Mouse (Mus musculus): ENCODE data around the gene Olfm4.

Olfm4 gene

GRCm38 (mm10) chr14:79983781-79984180, at the start of gene Olfm4:
Gene Olfm4 (plus strand): TSS chr14:79984081.
- no peak for DNase-seq (ENCODE audit: extremely low read depth, insufficient read length, low spot score)

DNA sequence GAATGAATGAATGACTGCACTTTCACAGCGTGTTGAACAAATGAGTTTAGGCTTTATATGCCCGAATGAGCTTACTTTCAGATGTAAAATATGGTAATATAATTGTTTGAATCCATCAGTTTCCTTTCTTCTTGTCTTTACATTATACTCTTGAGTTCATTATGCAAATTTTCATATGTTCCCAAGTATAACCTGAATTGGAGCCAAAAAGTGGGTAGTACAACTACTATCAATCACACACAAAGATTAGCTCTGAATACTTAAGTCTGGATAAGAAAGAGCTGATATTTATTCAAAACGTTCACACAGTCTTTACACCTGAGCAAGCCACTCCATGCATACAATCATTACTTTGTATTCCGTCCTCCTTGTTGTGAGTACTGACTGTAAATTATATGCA, 49.5 kb upstream of the Olfm4 start:
- DNase-seq (ENCODE audit: extremely low read depth, insufficient read length, low spot score) = no peak

- DNase-seq (ENCODE audit: extremely low read depth, insufficient read length, low spot score) = no peak
Measured at GRCm38 (mm10) chr14:79936879-79937468, 46.9 kb upstream of the Olfm4 start.

- no peak for DNase-seq (ENCODE audit: extremely low read depth, insufficient read length, low spot score)
Measured at GRCm38 (mm10) chr14:79945876-79946275, 38.0 kb upstream of the Olfm4 start.

DNA sequence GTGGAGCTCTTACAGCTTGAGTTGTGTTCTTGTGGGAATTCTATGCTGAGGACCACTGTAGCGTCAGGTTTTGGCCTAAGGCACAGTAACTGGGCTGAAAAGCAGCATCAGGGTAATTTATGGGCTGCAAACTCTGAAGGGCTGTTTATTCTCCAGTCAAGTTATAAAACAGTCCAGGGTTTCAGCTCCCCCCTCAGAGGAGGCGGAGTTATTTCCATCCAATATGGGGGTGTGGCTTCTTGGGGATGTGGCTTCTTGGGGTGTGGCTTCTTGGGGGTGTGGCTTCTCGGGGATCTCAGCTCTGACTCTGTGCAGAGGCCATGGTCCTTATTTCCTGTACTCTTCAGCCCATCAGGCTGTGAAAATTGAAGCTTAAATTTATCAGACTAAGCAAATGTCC, 28.2 kb upstream of the Olfm4 start:
- DNase-seq (ENCODE audit: extremely low read depth, insufficient read length, low spot score) = no peak

DNA sequence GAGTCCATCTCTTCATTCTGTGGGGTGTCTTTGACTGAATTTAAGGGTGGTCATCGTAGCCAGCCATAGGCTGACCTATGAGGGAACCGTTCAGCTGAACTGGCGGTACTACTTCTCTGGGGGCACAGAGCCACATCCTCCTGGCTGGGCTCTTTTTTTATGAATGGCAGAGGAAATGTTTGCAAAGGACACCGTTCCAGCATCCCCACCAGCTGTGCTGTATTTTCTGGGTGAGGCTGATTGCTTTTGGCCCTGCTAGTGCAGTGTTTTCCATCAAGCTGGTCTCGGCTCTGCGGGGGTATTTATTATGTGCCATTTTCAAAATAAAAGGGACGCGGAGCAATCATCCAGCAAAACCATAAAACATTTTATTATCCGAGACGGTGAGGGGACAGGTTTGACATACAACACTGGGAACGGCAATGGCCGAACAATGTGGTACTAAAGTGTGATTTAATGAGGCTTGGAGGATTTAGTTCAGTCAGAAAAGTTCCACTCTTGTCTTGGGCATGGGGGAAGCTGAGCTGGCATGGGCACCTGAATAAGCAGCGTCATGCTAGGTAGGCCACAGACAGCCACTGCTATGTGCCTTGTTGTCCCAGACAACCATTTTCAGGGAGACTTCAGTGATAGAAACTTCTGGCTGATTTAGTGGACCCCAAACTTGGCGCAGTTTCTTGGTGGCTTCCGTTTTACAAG, 25.9 kb upstream of the Olfm4 start:
- DNase-seq (ENCODE audit: extremely low read depth, insufficient read length, low spot score) = no peak

DNA sequence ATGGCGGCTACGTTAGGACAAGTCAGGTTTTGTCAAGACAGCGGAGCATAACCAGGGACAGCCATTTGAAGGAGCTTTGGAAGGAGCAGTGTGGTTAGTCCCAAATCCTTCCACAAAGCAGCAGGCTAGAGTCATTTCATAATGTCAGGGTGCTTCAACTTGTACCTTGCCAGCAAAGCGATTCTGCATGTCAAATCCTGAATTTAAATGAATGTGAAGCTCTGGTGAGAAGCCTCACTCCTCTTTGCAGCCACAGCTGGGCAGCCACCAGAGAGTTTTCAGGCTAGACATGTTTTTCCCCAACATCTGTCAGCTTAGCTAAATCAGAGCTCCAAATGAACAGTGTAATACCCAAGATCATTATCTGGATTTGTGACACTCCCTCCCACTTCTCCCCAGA, 22.7 kb upstream of the Olfm4 start:
- DNase-seq (ENCODE audit: extremely low read depth, insufficient read length, low spot score) = no peak

DNA sequence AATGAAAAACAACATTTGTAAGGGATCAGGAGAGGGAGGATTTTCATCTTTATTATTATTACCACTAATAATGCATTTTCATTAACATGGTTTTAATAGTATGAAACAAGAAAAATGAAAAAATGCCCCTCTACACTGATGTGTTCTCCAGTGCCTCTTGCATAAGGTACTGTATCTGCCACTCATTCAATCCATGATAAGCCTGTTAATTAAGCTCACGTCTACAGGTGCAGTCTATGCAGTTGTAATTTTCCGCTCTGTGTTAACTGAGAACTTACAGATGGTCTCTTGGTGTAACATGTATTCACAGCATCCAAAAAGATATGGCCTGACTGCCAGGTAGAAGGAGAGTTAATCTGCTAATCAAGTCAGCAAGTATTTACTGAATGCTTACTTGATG, 22.3 kb upstream of the Olfm4 start:
- DNase-seq (ENCODE audit: extremely low read depth, insufficient read length, low spot score) = no peak

DNA sequence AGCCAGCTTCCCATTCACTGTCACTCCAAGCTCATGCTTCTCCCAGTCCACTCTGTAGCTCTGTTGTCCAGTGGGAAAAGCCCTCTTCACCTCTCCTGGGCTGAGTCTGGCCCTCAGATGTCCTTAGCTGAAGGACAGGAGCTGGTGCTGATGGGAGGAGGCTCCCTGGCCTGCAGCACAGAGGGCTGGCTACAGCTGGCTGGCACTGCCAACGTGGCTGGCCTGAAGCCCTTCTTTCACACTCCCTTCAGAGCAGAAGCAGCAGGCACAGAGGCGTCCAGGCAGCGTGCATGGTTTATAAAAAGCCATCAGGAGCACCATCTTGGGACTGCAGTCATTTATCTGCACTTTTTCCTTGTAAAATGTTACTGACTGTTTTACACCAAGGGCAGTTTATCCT, 13.7 kb upstream of the Olfm4 start:
- peak; percentile 1 for DNase-seq (ENCODE audit: extremely low read depth, insufficient read length, low spot score)

GRCm38 (mm10) chr14:79970928-79971738, 12.7 kb upstream of the Olfm4 start:
- no peak for DNase-seq (ENCODE audit: extremely low read depth, insufficient read length, low spot score)

- DNase-seq (ENCODE audit: extremely low read depth, insufficient read length, low spot score) = no peak
Measured at GRCm38 (mm10) chr14:79981437-79981836, 2.4 kb upstream of the Olfm4 start.

- no peak for DNase-seq (ENCODE audit: extremely low read depth, insufficient read length, low spot score)
Measured at GRCm38 (mm10) chr14:79985137-79985670, 1.3 kb downstream of the Olfm4 start.

DNA sequence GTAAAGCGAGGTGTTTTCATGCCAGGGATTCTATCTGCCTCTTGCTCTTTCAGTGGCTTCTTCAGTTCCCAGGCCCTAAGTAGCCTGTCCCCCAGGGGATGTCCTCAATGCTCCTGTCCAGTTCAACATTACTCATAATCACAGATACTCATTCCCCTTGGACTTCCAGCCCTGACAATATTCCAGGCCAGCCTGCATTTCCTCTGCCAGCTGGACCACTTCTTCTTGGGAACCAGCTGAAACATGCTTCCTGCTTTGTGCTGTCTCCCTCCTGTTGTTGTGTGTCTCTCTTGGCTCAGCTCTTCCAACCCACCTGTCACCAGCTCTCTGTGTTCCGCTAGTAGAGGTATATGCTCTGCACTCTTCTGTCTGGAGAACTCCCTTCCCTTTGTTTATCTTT, 1.8 kb downstream of the Olfm4 start:
- DNase-seq (ENCODE audit: extremely low read depth, insufficient read length, low spot score) = no peak

GRCm38 (mm10) chr14:79986831-79987230, 3.0 kb downstream of the Olfm4 start:
- no peak for DNase-seq (ENCODE audit: extremely low read depth, insufficient read length, low spot score)

DNA sequence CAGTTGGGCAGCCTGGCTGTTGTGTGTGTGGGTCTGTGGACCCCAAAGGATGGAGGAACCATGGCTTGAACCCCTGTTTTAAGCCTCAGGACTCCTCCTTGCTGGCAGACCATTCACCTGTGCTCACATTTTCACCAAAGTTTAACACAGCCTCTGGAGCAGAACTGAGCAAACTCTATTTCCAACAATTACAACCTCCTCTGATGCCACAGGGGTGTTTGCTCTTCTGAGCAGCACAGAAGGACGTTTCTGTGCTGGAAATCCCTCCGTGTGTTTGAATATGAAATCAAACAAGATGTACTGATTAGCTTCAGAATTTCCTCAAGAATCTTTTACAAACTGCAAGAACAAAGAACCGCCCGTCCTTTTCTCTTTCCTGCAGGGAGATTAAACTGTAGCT, 5.9 kb downstream of the Olfm4 start:
- DNase-seq (ENCODE audit: extremely low read depth, insufficient read length, low spot score) = no peak

DNA sequence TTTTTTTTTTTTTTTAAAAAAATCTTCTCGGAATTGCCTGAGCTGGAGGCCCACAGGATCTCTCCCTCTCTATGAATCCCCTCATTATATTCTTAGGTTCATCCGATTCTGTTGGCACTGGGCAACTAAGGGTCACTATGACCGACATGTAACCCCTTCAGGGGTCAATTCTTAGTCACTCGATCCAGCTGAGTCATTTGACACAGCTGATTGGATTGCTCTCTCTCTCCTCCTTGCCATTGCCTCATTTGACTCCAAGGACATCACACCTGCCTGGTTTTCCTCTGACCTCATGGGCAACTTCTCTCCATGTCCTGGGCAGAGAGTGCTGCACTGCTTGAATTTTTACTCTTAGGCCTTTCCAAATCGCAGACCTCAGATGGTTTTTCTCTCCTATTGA, 6.7 kb downstream of the Olfm4 start:
- DNase-seq (ENCODE audit: extremely low read depth, insufficient read length, low spot score) = no peak

GRCm38 (mm10) chr14:79997534-79997933, 13.7 kb downstream of the Olfm4 start:
- no peak for DNase-seq (ENCODE audit: extremely low read depth, insufficient read length, low spot score)

DNA sequence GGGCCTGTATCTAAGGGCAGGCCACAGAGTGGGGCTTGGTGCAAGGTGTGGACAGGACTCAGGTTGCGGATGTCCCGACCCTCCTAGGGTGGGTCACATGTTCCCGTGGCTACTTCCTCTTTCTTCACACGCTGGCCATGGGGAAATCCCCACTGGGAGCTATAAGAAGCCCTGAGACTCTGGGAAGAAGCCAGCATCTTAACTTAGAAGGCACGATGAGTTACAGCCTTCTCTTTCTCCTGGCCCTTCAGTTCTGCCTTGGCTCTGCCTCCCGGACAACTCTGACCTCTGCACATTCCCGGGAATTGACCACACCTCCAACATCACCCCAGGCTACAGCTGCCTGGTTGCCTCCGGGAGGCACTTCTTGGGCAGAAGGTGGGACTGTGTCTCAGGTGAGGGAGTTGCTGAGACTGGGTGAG, 16.2 kb downstream of the Olfm4 start:
- no peak for DNase-seq (ENCODE audit: extremely low read depth, insufficient read length, low spot score)

GRCm38 (mm10) chr14:80007686-80008085, 23.8 kb downstream of the Olfm4 start:
- DNase-seq (ENCODE audit: extremely low read depth, insufficient read length, low spot score) = no peak

DNA sequence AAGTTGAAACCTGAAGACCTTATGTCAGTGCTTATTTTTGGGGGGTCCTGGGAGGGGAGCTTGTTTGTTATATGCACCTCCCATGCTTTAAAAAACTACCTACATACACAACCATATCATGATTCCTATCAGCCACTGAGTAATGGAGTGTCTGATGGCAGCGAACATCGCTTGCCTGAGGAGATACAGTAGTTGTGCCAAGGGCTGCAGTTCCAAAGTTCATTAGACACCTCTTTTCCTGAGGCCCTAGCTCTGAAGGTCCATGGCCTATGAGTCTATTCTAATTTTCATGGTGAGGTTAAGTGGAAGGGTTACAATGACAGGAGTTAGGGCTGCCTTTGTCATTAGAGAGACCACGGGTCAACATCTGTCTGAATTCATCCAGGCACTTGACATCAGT, 26.5 kb downstream of the Olfm4 start:
- DNase-seq (ENCODE audit: extremely low read depth, insufficient read length, low spot score) = no peak

GRCm38 (mm10) chr14:80014966-80015365, 31.1 kb downstream of the Olfm4 start:
- DNase-seq (ENCODE audit: extremely low read depth, insufficient read length, low spot score) = no peak

DNA sequence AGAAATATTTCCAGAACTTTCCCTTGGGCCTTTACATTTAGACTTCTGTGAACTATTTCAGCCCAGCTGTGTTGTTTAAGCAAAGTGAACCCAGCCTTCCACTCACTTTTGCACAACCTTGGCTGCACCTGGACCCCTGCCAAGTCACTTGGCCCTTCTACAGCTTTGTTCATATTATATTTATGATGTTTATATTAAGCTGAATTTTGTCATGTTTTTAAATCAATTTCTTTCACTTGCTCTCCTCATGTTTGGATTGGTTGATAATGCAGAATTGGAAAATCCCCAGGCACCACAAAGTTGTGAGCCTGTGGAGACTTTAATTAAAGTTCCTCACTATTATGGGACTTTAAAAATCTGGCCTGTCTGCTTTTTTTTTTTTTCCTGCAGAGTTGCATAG, 32.2 kb downstream of the Olfm4 start:
- DNase-seq (ENCODE audit: extremely low read depth, insufficient read length, low spot score) = no peak
